Mouse (Mus musculus) embryonic fibroblast, embryonic 13.5 days (primary cell): ENCODE measurements around the gene Lat2.

Source experiments
- CTCF ChIP-seq: IDR thresholded peaks from 2 replicates; pipeline ENCODE4 v1.5.1; 2011; ENCODE audit warnings: mild to moderate bottlenecking, control low read depth, low read length, moderate library complexity, borderline replicate concordance; ENCODE audit not compliant: insufficient read depth
- POLR2A ChIP-seq: IDR thresholded peaks from 2 replicates; pipeline ENCODE4 v1.6.1; 2011; ENCODE audit warnings: low read depth, mild to moderate bottlenecking, control low read depth, low read length, moderate library complexity

DNA sequence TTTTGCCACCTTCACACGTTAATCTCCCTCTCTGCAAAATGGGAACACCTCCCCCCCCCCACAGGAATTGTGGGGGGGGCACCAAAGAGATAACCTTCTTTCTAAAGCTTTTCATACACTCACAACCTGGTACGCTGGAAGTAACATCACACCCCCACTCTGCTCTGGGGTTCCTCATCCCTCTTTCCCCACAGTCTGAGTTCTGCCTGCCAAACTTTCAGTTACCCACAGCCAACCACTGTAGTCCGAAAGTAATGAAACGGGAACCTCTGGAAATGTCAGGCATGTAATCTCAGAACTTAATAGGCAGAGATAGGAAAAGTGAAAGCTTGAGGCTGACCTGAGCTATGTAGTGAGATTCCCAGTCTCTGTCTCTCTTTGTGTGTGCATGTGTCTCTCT, 47.4 kb downstream of the Lat2 start:
- TF ChIP-seq CTCF (no peak), POLR2A (no peak)
